ENCODE assay signal across 21 mouse cellular contexts in the genomic region with DNA sequence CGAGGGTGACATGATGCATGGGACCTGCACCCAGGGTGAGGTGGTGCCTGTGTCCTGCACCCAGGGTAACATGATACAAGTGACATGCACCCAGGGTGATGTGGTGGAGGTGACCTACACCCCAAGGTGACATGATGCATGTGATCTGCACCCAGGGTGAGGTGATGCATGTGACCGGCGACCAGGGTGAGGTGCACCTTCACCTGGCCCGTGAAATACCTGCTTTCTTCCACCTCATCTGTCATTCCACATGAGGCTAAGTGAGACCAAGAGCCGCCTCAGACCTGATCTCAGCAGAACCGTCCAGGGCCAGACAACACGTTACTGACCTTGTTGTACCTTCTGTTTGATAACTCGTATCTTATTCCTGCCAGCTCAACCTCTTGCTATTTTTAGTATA. TPM values are rescaled to one million over a fixed set of nuclear protein-coding genes. Genes with fewer than 3 reads are reported as not detected.
A peak's percentile ranks its signal among the peaks of the same experiment; 100 is the strongest.
DNase-seq lines count a peak whose midpoint lies in the region; ATAC-seq and TF ChIP-seq lines count a peak whose summit lies in the region.
"Had no signal": no experiment of that assay in that cellular context is flagged by ENCODE, and none has a peak within 500 bp of the region (broad histone marks: within the 10 kb centered on the region; RNA-seq: fewer than 3 reads in every experiment).

No protein-coding gene starts in this region.

- H3K9me3 ChIP-seq in heart, embryonic 12.5 days (replicated peaks): no peaks in the 10 kb centered on the region
- no peaks in the 10 kb centered on the region for H3K9me3 ChIP-seq in intestine, postnatal 0 days (ENCODE audit: control insufficient read depth)
- no peaks in the 10 kb centered on the region for H3K9me3 ChIP-seq in intestine, embryonic 15.5 days
- H3K9me3 ChIP-seq in G1E (replicated peaks): no peaks in the 10 kb centered on the region
- H3K9me3 ChIP-seq in stomach, postnatal 0 days (ENCODE audit: control insufficient read depth, low read length): no peaks in the 10 kb centered on the region
- H3K9me3 ChIP-seq: embryonic facial prominence, embryonic 10.5 days; embryonic facial prominence, embryonic 12.5 days; forebrain, embryonic 13.5 days; forebrain, embryonic 15.5 days had no signal

- H3K4me2 ChIP-seq in heart, embryonic 12.5 days: no peak overlapping the region
- no peak overlapping the region for H3K4me2 ChIP-seq in intestine, postnatal 0 days (replicated peaks; ENCODE audit: low read depth)
- H3K4me2 ChIP-seq in intestine, embryonic 15.5 days (replicated peaks): no peak overlapping the region
- no peak overlapping the region for H3K4me2 ChIP-seq in stomach, postnatal 0 days (replicated peaks; ENCODE audit: low read depth)
- H3K4me2 ChIP-seq: embryonic facial prominence, embryonic 12.5 days; forebrain, embryonic 13.5 days; forebrain, embryonic 15.5 days had no signal

- no peak for TF ChIP-seq CTCF in heart, adult 2 months (IDR thresholded peaks at IDR 0.05)
- no peak for TF ChIP-seq CTCF in intestine, postnatal 0 days (IDR thresholded peaks at IDR 0.05; ENCODE audit: low read depth)
- TF ChIP-seq CTCF in G1E (IDR thresholded peaks at IDR 0.05; ENCODE audit: low read depth, low read length): no peak
- TF ChIP-seq CTCF in stomach, postnatal 0 days (IDR thresholded peaks at IDR 0.05; ENCODE audit: low read depth): no peak

- WGBS in heart, embryonic 12.5 days: 55% methylated on average over 8 of the region's 8 CpGs
- WGBS in heart, adult 2 months: 69% methylated on average over 8 of the region's 8 CpGs
- WGBS in intestine, postnatal 0 days: 71% methylated on average over 8 of the region's 8 CpGs
- WGBS in intestine, embryonic 15.5 days: 81% methylated on average over 8 of the region's 8 CpGs
- 69% methylated on average over 8 of the region's 8 CpGs for WGBS in stomach, postnatal 0 days

- intact Hi-C loops in heart, adult 2 months (cut with DNase I): no loop called here

- H3K27me3 ChIP-seq in heart, embryonic 12.5 days (replicated peaks): no peaks in the 10 kb centered on the region
- no peaks in the 10 kb centered on the region for H3K27me3 ChIP-seq in heart, adult 2 months (ENCODE audit: control insufficient read depth, insufficient read depth, low read length)
- H3K27me3 ChIP-seq in intestine, postnatal 0 days (replicated peaks; ENCODE audit: control insufficient read depth, insufficient read depth, low read length): no peaks in the 10 kb centered on the region
- H3K27me3 ChIP-seq in intestine, embryonic 15.5 days (replicated peaks): no peaks in the 10 kb centered on the region
- H3K27me3 ChIP-seq in G1E (ENCODE audit: insufficient read depth, low read length): peaks cover 7% of the 10 kb centered on the region
- no peaks in the 10 kb centered on the region for H3K27me3 ChIP-seq in stomach, postnatal 0 days (ENCODE audit: control insufficient read depth, insufficient read depth, low read length)
- H3K27me3 ChIP-seq: embryonic facial prominence, embryonic 12.5 days; forebrain, embryonic 13.5 days; forebrain, embryonic 15.5 days; Patski had no signal

- no peak overlapping the region for H3K9ac ChIP-seq in heart, embryonic 12.5 days
- H3K9ac ChIP-seq in heart, adult 2 months (ENCODE audit: low read depth, low read length): no peak overlapping the region
- no peak overlapping the region for H3K9ac ChIP-seq in intestine, postnatal 0 days (ENCODE audit: low read depth, low read length)
- no peak overlapping the region for H3K9ac ChIP-seq in intestine, embryonic 15.5 days
- no peak overlapping the region for H3K9ac ChIP-seq in stomach, postnatal 0 days (ENCODE audit: low read length)
- H3K9ac ChIP-seq: embryonic facial prominence, embryonic 12.5 days; forebrain, embryonic 13.5 days; forebrain, embryonic 15.5 days had no signal

- H3K36me3 ChIP-seq in heart, embryonic 12.5 days: no peaks in the 10 kb centered on the region
- peaks cover 2% of the 10 kb centered on the region; the same call in 1 of the 2 replicates for H3K36me3 ChIP-seq in heart, adult 2 months (ENCODE audit: control insufficient read depth, insufficient read depth, low read length)
- no peaks in the 10 kb centered on the region for H3K36me3 ChIP-seq in intestine, postnatal 0 days (ENCODE audit: control insufficient read depth, insufficient read depth)
- no peaks in the 10 kb centered on the region for H3K36me3 ChIP-seq in intestine, embryonic 15.5 days
- no peaks in the 10 kb centered on the region for H3K36me3 ChIP-seq in G1E (replicated peaks)
- no peaks in the 10 kb centered on the region for H3K36me3 ChIP-seq in stomach, postnatal 0 days (ENCODE audit: control insufficient read depth, insufficient read depth, low read length)
- H3K36me3 ChIP-seq: embryonic facial prominence, embryonic 10.5 days; embryonic facial prominence, embryonic 12.5 days; forebrain, embryonic 15.5 days had no signal

- no peaks in the 10 kb centered on the region for H3K79me2 ChIP-seq in heart, adult 2 months (replicated peaks; ENCODE audit: control insufficient read depth, insufficient read depth, low read length)

- H3K27ac ChIP-seq in heart, embryonic 12.5 days (ENCODE audit: poor library complexity, severe bottlenecking): peak overlapping the region; percentile 51; the same call in 1 of the 2 replicates
- H3K27ac ChIP-seq in heart, adult 2 months: no peak overlapping the region
- H3K27ac ChIP-seq in intestine, postnatal 0 days (ENCODE audit: low read depth, low read length): no peak overlapping the region; the same call in 1 of the 2 replicates
- no peak overlapping the region for H3K27ac ChIP-seq in intestine, embryonic 15.5 days
- no peak overlapping the region for H3K27ac ChIP-seq in stomach, postnatal 0 days (replicated peaks)
- H3K27ac ChIP-seq: embryonic facial prominence, embryonic 10.5 days; embryonic facial prominence, embryonic 12.5 days; forebrain, embryonic 13.5 days; forebrain, embryonic 15.5 days had no signal

- no peak for ATAC-seq in heart, embryonic 12.5 days (ENCODE audit: insufficient number of reproducible peaks, low FRiP score)
- ATAC-seq in intestine, postnatal 0 days: peak; percentile 83
- ATAC-seq in intestine, embryonic 15.5 days: no peak
- ATAC-seq in G1E (ENCODE audit: extremely low read depth, insufficient number of reproducible peaks, low FRiP score, poor library complexity, severe bottlenecking): no peak
- ATAC-seq in stomach, postnatal 0 days (ENCODE audit: low FRiP score, low TSS enrichment): peak; percentile 74
- ATAC-seq: activated CD4-positive, CD25-positive, alpha-beta regulatory T cell, adult 4 months; forebrain, embryonic 13.5 days; forebrain, embryonic 15.5 days; Patski had no signal

- TF ChIP-seq EP300 in heart, adult 2 months (IDR thresholded peaks at IDR 0.05; ENCODE audit: insufficient read depth, low read depth, low read length): no peak
- no peak for TF ChIP-seq EP300 in stomach, postnatal 0 days (optimal IDR thresholded peaks at IDR 0.05)

- no peak overlapping the region for H3K4me3 ChIP-seq in heart, embryonic 12.5 days
- no peak overlapping the region for H3K4me3 ChIP-seq in heart, adult 2 months
- H3K4me3 ChIP-seq in intestine, postnatal 0 days (ENCODE audit: low read depth, low read length): no peak overlapping the region
- H3K4me3 ChIP-seq in intestine, embryonic 15.5 days (replicated peaks): no peak overlapping the region
- peak overlapping the region; percentile 25; the same call in 1 of the 2 replicates for H3K4me3 ChIP-seq in G1E (ENCODE audit: low read depth, low read length)
- H3K4me3 ChIP-seq in stomach, postnatal 0 days (ENCODE audit: low read depth, low read length): no peak overlapping the region
- H3K4me3 ChIP-seq: embryonic facial prominence, embryonic 10.5 days; embryonic facial prominence, embryonic 12.5 days; forebrain, embryonic 13.5 days; forebrain, embryonic 15.5 days had no signal

- DNase-seq in heart, adult 2 months: no peak
- DNase-seq in G1E (ENCODE audit: low spot score): no peak
- no peak for DNase-seq in stomach, postnatal 0 days (ENCODE audit: low spot score)
- DNase-seq in right cerebral cortex, postnatal 14 days: no peak
- DNase-seq: adrenal gland, adult 8-10 months; adrenal gland, postnatal 14 days; adrenal gland, postnatal 36 days; cerebellum, adult 11-12 months; cerebellum, adult 2 months; cerebellum, adult 9-10 months; cerebellum, postnatal 10 days; cerebellum, postnatal 25 days had no signal

- TF ChIP-seq POLR2A in heart, adult 2 months (IDR thresholded peaks at IDR 0.05; ENCODE audit: insufficient read depth, low read depth, low read length): no peak

- peaks cover 20% of the 10 kb centered on the region for H3K4me1 ChIP-seq in heart, embryonic 12.5 days (replicated peaks)
- peaks cover 3% of the 10 kb centered on the region; the same call in 1 of the 2 replicates for H3K4me1 ChIP-seq in heart, adult 2 months (ENCODE audit: control insufficient read depth, insufficient read depth, low read length)
- H3K4me1 ChIP-seq in intestine, postnatal 0 days (replicated peaks; ENCODE audit: control insufficient read depth, insufficient read depth, low read length): peaks cover 10% of the 10 kb centered on the region; the same call in 1 of the 2 replicates
- H3K4me1 ChIP-seq in intestine, embryonic 15.5 days (replicated peaks): no peaks in the 10 kb centered on the region
- H3K4me1 ChIP-seq in G1E (ENCODE audit: insufficient read depth, low read depth, low read length): no peaks in the 10 kb centered on the region
- H3K4me1 ChIP-seq in stomach, postnatal 0 days (replicated peaks; ENCODE audit: control insufficient read depth, insufficient read depth): no peaks in the 10 kb centered on the region
- H3K4me1 ChIP-seq: embryonic facial prominence, embryonic 12.5 days; forebrain, embryonic 15.5 days had no signal

RNA-seq across cellular contexts. Expression of a gene that starts 53.5 kb away (rescaled TPM):
- 12.6 and 13.4 TPM in 2 replicates for polyA plus RNA-seq in heart, embryonic 12.5 days (2016; fragmentation: Nextera tagmentation; extraction: Ambion mirVana)
- total RNA-seq in heart, adult 2 months (2021): 1 to 10 TPM; 4.6 to 5.2 TPM
- polyA plus RNA-seq in heart, adult 2 months (2012; rRNA removed): 2.4 and 3.8 TPM in 2 replicates
- 13.8 and 15.1 TPM in 2 replicates for polyA plus RNA-seq in intestine, postnatal 0 days (2015; fragmentation: Nextera tagmentation; extraction: Ambion mirVana)
- 15.6 and 18.1 TPM in 2 replicates for polyA plus RNA-seq in intestine, embryonic 15.5 days (2015; fragmentation: Nextera tagmentation; extraction: Ambion mirVana)
- total RNA-seq in G1E (2014; fragmentation: Nextera tagmentation) (not detected in 2 replicates), G1E (2017) (under 0.01 and 0.11 TPM in 2 replicates)
- polyA plus RNA-seq in G1E (2012): not detected in 2 replicates
- polyA plus RNA-seq in stomach, postnatal 0 days (2015; fragmentation: Nextera tagmentation; extraction: Ambion mirVana): 23.1 and 23.8 TPM in 2 replicates

Comparison
In these comparisons a context has a peak if more than half of its experiments do, and no peak if none do; other contexts are left out.
1. ATAC-seq: peak in intestine, postnatal 0 days (single experiment) and stomach, postnatal 0 days (single experiment); none in heart, embryonic 12.5 days (single experiment), intestine, embryonic 15.5 days (single experiment) and G1E (single experiment).